Mouse (Mus musculus): ENCODE results near the gene Mks1.

Mks1 gene

DNA sequence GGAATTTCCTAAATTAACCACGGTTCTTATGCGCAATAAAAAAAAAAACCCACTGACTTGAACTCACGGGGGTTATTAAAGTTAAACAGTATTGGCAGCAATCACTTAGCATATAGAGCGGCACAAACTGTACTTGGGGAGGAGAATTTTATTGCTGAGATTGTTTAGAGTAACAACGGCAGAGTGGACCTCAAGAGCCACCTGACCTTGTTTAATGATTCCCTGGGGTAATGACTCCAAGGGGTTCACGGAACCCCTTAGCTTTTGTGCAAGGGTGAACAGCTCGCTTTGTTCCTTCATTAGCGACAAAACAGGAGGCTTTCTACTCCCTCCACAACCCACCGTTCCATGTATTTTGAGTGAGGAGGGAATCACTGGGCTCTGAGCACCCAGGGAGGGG, 26.8 kb downstream of the Mks1 start:
- no peak for DNase-seq

DNA sequence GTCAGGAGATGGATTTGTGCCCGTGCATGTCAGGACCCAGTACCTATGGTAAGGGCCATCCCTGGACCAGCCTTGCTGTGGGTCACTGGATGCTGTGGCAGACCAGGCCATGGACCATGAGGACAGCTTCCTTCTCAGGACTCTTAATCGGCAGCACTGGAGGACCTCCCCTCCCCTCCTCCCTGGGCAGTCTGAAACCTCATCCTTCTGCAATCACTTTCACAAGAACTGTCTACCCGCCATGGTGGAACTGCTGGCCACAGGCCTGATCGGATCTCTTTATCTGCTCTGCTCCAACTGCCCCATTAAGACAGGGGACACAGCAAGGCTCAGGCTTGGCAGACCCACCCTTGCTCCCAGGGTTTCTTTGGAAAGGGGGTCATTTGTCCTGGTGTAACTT, 28.7 kb downstream of the Mks1 start:
- DNase-seq = no peak

DNA sequence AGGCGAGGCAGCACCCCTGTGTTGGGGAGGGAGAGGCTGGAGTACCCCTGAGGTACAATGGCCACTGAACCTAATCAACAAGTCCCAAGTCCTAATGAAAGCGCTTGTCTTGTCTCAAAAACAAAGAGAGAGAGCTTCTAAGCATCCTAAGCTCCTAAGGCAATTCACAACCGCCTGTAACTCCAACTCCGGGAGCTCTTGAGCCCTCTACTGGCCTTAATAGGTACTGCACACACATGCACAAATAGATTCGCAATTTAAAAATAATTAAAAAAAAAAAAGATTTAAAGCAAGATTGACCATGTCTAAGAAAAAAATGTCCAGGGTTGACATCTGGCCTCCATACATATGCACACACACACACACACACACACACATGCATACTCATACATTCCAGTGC, 30.5 kb downstream of the Mks1 start:
- no peak for DNase-seq

DNA sequence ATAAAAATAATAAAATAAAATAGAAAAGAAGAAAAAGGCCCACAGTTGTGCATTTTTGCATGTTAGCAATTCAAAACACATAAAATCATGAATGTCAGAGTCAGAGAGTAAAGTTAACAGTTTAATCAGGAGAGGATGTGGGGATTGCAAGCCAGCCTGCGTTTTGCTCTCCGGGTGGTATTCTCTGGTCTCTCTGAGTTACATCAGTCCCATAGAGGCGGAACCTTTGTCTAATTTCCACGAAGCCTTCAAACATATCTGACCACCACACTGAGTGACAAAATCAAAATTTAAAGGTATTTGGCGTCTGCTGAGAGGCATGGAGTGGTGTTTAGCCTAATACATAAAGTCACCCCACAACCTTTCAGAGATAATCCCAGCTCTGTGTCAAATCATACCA, 31.8 kb downstream of the Mks1 start:
- no peak for DNase-seq

DNA sequence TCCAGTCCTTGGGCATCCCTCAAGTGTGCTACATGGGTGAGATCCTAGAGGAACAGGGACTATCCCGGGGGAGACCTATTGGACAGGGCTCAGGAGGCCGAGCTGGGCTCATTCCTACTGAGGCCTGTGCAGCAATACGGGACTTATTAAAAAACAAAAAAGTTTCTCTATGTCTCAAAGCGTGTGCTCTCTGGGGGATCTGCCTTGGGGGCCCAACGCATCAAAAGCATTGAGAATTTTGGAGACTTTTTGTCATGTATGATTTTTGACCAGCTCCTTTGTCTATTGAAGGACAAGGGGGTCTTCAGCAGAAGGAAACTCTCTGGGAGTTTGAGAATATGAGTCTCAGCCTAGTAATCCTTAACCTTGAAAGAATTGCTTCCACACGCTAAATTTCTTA, 39.2 kb downstream of the Mks1 start, which contains the start of gene Olfr462:
Gene Olfr462, minus strand, starts transcription at position 101 of the 400 bp plus-strand sequence.
- DNase-seq = no peak

DNA sequence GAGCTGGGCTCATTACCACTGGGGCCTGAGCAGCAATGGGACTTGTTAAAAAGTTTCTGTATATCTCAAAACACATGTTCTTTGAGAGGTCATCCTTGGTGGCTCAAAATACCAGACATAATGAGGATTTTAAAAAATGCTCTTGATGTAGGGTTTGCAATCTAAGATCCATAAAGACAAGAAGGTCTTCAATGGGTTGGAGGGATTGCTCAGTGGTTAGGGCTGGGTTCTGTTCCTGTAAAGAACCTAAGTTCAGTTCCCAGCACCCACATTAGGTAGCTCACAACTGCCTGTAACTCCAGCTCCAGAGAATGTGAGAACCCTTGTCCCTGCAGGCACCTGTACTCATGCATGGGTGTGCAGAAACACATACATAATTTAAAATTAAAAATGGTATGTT, 44.3 kb downstream of the Mks1 start, which contains the start of gene Olfr463:
Gene Olfr463, minus strand, starts transcription at position 101 of the 400 bp plus-strand sequence.
- DNase-seq = no peak

DNA sequence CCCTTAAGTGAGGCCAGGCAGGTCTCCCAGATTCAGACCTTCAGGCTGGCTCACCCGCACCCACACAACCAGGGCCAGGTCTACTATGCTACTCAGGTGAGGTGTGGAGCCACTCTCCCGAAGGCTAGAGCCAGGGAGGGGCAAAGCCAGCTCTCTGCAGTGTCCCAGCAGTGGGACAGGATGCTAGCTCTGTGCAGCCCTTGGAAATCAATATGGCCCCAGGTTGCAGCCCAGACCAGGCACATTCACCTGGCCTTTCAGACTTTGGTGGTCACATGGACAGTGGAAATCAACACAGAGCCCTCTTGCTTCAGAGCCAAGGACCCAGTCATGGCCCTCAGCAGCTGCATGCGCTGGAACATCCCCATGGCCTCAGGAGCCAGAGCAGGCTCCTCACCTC, 51.3 kb downstream of the Mks1 start:
- DNase-seq = no peak

Measured in right cerebral cortex, postnatal 25 days (tissue).